Mouse (Mus musculus): Measurements from ENCODE around the gene Ckmt1.

The Ckmt1 gene

DNA sequence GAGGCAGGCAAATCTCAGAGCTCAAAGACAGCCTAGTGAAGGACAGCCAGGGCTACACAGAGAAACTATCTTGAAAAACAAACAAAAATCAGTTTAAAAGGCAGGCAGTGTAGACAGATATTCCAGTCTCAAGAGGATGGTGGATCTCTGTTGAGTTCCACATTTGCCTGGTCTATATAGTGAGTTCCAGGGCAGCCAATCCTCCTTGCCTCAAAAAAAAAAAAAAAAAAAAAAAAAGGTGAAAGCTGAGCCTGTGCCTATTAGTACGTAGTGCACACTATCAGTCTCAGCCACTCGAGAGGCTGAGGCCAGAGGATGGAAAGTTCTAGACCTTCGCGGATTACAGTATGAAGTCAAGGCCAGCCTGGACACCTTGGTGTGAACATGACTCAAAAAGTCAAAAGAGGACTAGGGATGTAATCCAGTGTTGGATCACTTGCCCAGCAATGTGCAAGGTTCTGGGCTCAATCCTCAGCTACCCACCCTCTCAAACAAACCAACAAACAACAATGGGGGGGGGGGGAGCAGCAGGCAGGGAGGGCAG lies 55.4 kb downstream of the Ckmt1 start:
- DNase-seq (ENCODE audit: extremely low read depth, low read depth, low spot score) = no peak
